Mouse (Mus musculus): ENCODE measurements around the gene Acad8. TPM values are rescaled to one million over a fixed set of nuclear protein-coding genes. Genes with fewer than 3 reads are reported as not detected.

Acad8 gene
- total RNA-seq, 1 experiment from 2014 or later = 14.9 TPM

- no peak for ATAC-seq (replicated peaks; ENCODE audit: insufficient number of reproducible peaks, low FRiP score, low TSS enrichment, poor library complexity, severe bottlenecking)
Measured at GRCm38 (mm10) chr9:26990181-26990580, 9.2 kb downstream of the Acad8 start.

- no peak for ATAC-seq (replicated peaks; ENCODE audit: insufficient number of reproducible peaks, low FRiP score, low TSS enrichment, poor library complexity, severe bottlenecking)
Measured at GRCm38 (mm10) chr9:26985668-26986277, 13.6 kb downstream of the Acad8 start.

- ATAC-seq (replicated peaks; ENCODE audit: insufficient number of reproducible peaks, low FRiP score, low TSS enrichment, poor library complexity, severe bottlenecking) = no peak
Measured at GRCm38 (mm10) chr9:26985090-26985613, 14.2 kb downstream of the Acad8 start.

GRCm38 (mm10) chr9:26978776-26979175 is 20.6 kb downstream of the Acad8 start:
- no peak for ATAC-seq (replicated peaks; ENCODE audit: insufficient number of reproducible peaks, low FRiP score, low TSS enrichment, poor library complexity, severe bottlenecking)

GRCm38 (mm10) chr9:26977754-26978153 is 21.6 kb downstream of the Acad8 start:
- ATAC-seq (replicated peaks; ENCODE audit: insufficient number of reproducible peaks, low FRiP score, low TSS enrichment, poor library complexity, severe bottlenecking) = no peak

- ATAC-seq (replicated peaks; ENCODE audit: insufficient number of reproducible peaks, low FRiP score, low TSS enrichment, poor library complexity, severe bottlenecking) = no peak
Measured at GRCm38 (mm10) chr9:26947790-26948189, 51.6 kb downstream of the Acad8 start.

GRCm38 (mm10) chr9:26924146-26924545 is 75.2 kb downstream of the Acad8 start:
- ATAC-seq (replicated peaks; ENCODE audit: insufficient number of reproducible peaks, low FRiP score, low TSS enrichment, poor library complexity, severe bottlenecking) = no peak

Other genes starting within 250 kb of the Acad8 start
- gene Glb1l2, start 193.1 kb downstream of the Acad8 start, total RNA-seq (2017) = not detected in 3 replicates
- gene Glb1l3, start 138.7 kb downstream of the Acad8 start, total RNA-seq (2017) = not detected in 3 replicates
- gene Gm1110, start 76.5 kb downstream of the Acad8 start, total RNA-seq (2017) = not detected in 3 replicates
- gene Thyn1, start 144 bp upstream of the Acad8 start, total RNA-seq (2017) = 7.9 to 23.6 TPM (median 17.4 TPM) in 3 replicates
- 29.7 to 54.2 TPM (median 35.5 TPM) in 3 replicates for gene Vps26b, start 30.5 kb upstream of the Acad8 start, total RNA-seq (2017)
- gene Ncapd3, start 30.6 kb upstream of the Acad8 start, total RNA-seq (2017) = 17.1 to 33.8 TPM (median 20.8 TPM) in 3 replicates
- gene Jam3, start 155.9 kb upstream of the Acad8 start, total RNA-seq (2017) = 1.0 TPM in 1 of 3 replicates, not detected in the others

All from monocyte, adult 5-6 weeks (primary cell).